Mouse (Mus musculus): Measurements from ENCODE around the gene Stk4. TPM values are rescaled to one million over a fixed set of nuclear protein-coding genes. Genes with fewer than 3 reads are reported as not detected.

Gene Stk4
- polyA plus RNA-seq (2015; fragmentation: Nextera tagmentation; extraction: Ambion mirVana): 19.0 and 19.8 TPM in 2 replicates

DNA sequence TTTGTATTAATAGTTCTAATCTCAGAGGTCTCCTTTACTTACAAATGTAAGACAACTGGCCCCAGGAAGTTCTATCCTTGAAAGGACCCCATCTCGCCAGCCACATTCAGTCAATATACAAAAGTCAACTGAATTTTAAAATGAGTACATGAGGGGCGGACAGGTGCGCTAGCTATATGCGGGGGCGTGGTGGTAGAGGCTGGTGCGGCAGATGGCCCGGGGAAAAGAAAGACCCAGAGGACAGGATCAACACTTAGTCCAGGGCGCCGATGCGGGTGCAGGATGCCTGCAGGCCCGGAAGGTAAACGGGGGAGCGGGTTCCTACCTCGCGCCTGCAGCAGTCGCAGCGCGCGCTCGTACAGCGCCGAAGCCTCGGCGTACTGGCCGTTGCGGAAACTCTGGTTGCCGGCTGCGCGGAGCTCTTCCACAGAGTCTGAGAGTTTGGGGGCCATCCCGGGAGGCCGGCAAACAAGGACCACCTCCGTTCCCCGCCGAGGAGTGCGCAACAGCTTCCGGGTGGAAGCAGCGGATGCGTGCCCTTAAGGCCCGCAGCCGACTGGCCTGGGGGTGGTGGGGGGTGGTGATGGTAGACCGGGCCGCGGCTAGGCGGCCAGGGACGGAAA is at the start of gene Stk4:
Gene Stk4 (plus strand): TSS at position 181 of the 623 bp plus-strand sequence.
- peaks cover 35% of the 10 kb centered on the region for H3K4me1 ChIP-seq
- peaks cover 16% of the 10 kb centered on the region for H3K36me3 ChIP-seq
- no peaks in the 10 kb centered on the region for H3K9me3 ChIP-seq
- under 1% methylated on average over 45 of the region's 45 CpGs for WGBS
- H3K27me3 ChIP-seq: no peaks in the 10 kb centered on the region
- ATAC-seq (ENCODE audit: insufficient number of reproducible peaks, insufficient read depth, low FRiP score, low TSS enrichment, low read depth): peak; percentile 11; the same call in 1 of the 2 replicates
- H3K27ac ChIP-seq: peak within 1 kb of the TSS; percentile 88
- H3K4me2 ChIP-seq: peak within 1 kb of the TSS; percentile 89
- H3K9ac ChIP-seq: peak within 1 kb of the TSS; percentile 93
- H3K4me3 ChIP-seq: peak within 1 kb of the TSS; percentile 95

DNA sequence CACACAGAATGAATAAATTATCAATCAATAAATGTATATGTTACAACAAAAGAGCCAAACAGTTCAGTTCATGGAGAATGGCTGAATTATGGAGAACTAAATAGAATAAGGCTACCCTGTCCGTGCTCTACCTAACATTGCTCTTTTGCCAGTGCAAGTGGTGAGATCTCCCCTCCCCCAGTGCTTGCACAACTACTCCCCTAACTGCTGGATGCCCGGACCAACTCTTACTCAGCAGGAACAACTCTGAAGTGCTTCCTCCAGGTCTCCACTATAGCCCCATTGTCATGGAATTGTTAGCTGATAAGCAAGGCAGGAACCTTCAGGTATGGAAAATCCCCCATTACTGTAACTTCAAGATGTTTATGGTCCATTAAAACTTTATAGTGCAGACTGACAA is 48.0 kb upstream of the Stk4 start:
- Histone ChIP-seq H3K27ac (no peak overlapping the region), H3K4me2 (no peak overlapping the region), H3K4me3 (no peak overlapping the region), H3K9ac (no peak overlapping the region), H3K4me1 (no peaks in the 10 kb centered on the region), H3K27me3 (no peaks in the 10 kb centered on the region), H3K36me3 (peaks cover 30% of the 10 kb centered on the region), H3K9me3 (no peaks in the 10 kb centered on the region)
- 54% methylated on average over 2 of the region's 2 CpGs for WGBS
- ATAC-seq (ENCODE audit: insufficient number of reproducible peaks, insufficient read depth, low FRiP score, low TSS enrichment, low read depth): no peak

DNA sequence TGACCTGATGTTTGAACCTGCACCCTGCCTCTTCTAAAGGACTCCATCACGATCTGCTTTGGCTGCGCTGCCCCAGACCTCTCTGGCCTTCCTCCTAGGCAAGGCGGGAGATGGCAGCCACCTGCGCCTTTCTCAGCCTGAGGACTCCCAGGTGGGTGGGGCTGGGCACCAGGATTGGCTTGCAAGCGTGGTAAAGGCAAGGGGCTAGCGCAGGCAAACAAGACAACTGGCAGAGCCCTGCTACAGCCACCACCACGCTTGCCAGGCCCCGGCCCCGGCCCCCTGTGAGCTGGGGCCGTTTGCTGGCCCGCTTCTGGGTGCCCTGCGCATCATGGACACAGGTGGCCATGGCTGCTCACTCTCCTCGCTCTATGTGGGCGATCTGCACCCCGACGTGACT is 45.0 kb upstream of the Stk4 start, which contains the start of gene Pabpc1l:
Gene Pabpc1l (plus strand): TSS at position 301 of the 400 bp plus-strand sequence.
- Histone ChIP-seq H3K4me3 (no peak within 1 kb of the TSS), H3K9ac (no peak within 1 kb of the TSS), H3K36me3 (peaks cover 1% of the 10 kb centered on the region; the same call in 1 of the 2 replicates), H3K27me3 (no peaks in the 10 kb centered on the region), H3K4me1 (peaks cover 8% of the 10 kb centered on the region; the same call in 1 of the 2 replicates), H3K9me3 (no peaks in the 10 kb centered on the region), H3K4me2 (no peak within 1 kb of the TSS), H3K27ac (no peak within 1 kb of the TSS)
- no peak for ATAC-seq (ENCODE audit: insufficient number of reproducible peaks, insufficient read depth, low FRiP score, low TSS enrichment, low read depth)
- WGBS: 84% methylated on average over 16 of the region's 16 CpGs

DNA sequence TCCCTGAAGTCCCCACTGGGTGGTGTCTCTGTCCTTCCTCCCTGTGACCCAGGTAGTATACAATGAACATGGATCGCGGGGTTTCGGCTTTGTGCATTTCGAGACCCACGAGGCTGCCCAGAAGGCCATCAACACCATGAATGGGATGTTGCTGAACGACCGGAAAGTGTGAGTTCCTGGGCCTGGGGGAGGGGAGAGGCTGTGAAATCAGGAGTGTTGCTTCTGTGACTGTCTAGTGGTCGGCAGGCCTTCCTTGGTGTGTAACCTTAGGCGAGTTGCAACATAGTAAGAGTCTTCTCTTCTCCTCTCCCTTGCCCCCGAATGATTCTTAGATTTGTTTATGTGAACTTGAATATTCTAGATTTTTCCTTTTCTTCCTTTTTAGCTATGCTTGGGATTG is 39.0 kb upstream of the Stk4 start:
- Histone ChIP-seq H3K27ac (no peak overlapping the region), H3K4me2 (no peak overlapping the region), H3K27me3 (no peaks in the 10 kb centered on the region), H3K4me3 (no peak overlapping the region), H3K9ac (no peak overlapping the region), H3K9me3 (0 out of 2 replicates have a peak, but pooled peaks cover 3% of the 10 kb centered on the region), H3K36me3 (no peaks in the 10 kb centered on the region), H3K4me1 (peaks cover 8% of the 10 kb centered on the region; the same call in 1 of the 2 replicates)
- 74% methylated on average over 10 of the region's 10 CpGs for WGBS
- no peak for ATAC-seq (ENCODE audit: insufficient number of reproducible peaks, insufficient read depth, low FRiP score, low TSS enrichment, low read depth)

DNA sequence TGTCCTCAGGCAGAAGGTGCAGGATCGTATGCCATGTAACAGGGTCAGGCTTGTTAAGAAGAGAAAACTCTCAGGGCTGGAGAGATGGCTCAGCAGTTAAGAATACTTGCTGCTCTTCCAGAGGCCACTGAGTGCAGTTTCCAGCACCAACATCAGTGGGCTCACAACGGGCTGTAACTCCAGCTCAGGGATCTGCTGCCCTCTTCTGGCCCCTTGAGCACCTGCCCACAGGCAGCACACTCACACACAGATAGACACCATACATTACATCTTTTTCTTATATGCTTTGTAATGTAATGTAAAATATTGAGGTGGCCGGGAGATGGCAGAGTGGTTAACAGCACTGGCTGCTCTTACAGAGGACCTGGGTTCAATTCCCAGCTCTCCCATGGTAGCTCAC is 37.1 kb upstream of the Stk4 start:
- Histone ChIP-seq H3K4me2 (no peak overlapping the region), H3K9me3 (0 out of 2 replicates have a peak, but pooled peaks cover 3% of the 10 kb centered on the region), H3K27ac (no peak overlapping the region), H3K9ac (no peak overlapping the region), H3K36me3 (no peaks in the 10 kb centered on the region), H3K4me1 (peaks cover 8% of the 10 kb centered on the region), H3K4me3 (no peak overlapping the region), H3K27me3 (no peaks in the 10 kb centered on the region)
- 92% methylated on average over 3 of the region's 3 CpGs for WGBS
- ATAC-seq (ENCODE audit: insufficient number of reproducible peaks, insufficient read depth, low FRiP score, low TSS enrichment, low read depth): no peak

DNA sequence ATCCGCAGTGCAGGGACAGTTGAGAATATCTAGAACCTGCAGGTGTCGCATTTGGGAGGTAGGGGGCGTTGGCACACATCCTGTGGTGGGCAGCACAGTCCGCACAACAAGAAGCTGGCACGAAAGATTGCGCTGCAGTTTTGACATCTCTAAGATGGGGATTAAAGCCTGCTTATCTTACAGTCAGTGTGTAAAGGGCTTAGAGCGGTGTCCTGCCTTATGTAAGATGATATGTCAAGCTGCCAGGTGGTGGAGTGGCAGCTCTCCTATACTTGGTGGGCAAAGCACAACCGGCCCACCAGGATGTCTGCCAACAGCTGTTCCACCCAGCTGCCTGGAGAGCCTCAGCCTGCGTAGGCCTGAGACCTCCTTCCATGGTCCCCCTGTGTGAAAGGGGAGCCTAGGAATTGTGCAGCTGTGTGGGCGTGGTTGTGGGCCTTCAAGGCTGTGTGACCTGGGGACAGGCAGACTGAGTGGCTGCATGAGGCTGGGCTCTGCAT is 33.6 kb upstream of the Stk4 start:
- Histone ChIP-seq H3K4me1 (peaks cover 6% of the 10 kb centered on the region; the same call in 1 of the 2 replicates), H3K27me3 (no peaks in the 10 kb centered on the region), H3K4me2 (no peak overlapping the region), H3K27ac (no peak overlapping the region), H3K4me3 (no peak overlapping the region), H3K9ac (no peak overlapping the region), H3K36me3 (no peaks in the 10 kb centered on the region), H3K9me3 (0 out of 2 replicates have a peak, but pooled peaks cover 3% of the 10 kb centered on the region)
- ATAC-seq (ENCODE audit: insufficient number of reproducible peaks, insufficient read depth, low FRiP score, low TSS enrichment, low read depth): peak; percentile 38; the same call in 1 of the 2 replicates
- 45% methylated on average over 10 of the region's 10 CpGs for WGBS

DNA sequence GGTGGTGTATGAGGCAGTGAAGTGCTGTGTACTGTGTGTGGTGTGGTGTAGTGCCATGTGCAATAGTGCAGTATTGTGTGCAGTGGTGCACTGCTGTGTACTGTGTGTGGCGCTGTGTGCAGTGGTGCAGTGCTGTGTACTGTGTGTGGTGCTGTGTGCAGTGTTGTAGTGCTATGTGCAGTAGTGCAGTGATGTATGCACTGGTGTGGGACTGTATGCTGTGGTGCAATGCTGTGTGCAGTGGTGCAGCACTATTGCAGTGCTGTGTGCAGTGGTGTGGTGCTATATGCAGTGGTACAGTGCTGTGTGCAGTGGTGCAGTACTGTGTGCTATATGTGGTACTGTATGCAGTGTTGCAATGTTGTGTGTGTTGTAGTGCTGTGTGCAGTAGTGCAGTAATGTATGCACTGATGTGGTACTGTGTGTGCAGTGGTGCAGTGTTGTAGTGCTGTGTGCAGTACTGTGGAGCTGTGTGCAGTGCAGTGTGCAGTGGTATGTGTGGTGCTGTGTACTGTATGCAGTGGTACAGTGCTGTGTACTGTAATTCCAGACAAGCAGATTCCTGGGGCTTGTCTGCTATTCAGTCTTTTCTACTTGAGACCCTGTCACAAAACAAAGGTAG is 31.6 kb upstream of the Stk4 start:
- WGBS: 80% methylated on average over 1 of the region's 1 CpGs
- no peaks in the 10 kb centered on the region for H3K36me3 ChIP-seq
- no peaks in the 10 kb centered on the region for H3K9me3 ChIP-seq
- H3K9ac ChIP-seq: no peak overlapping the region
- no peak overlapping the region for H3K27ac ChIP-seq
- H3K27me3 ChIP-seq: no peaks in the 10 kb centered on the region
- peaks cover 6% of the 10 kb centered on the region; the same call in 1 of the 2 replicates for H3K4me1 ChIP-seq
- no peak overlapping the region for H3K4me3 ChIP-seq
- peak; percentile 54; the same call in 1 of the 2 replicates for ATAC-seq (ENCODE audit: insufficient number of reproducible peaks, insufficient read depth, low FRiP score, low TSS enrichment, low read depth)
- H3K4me2 ChIP-seq: no peak overlapping the region

DNA sequence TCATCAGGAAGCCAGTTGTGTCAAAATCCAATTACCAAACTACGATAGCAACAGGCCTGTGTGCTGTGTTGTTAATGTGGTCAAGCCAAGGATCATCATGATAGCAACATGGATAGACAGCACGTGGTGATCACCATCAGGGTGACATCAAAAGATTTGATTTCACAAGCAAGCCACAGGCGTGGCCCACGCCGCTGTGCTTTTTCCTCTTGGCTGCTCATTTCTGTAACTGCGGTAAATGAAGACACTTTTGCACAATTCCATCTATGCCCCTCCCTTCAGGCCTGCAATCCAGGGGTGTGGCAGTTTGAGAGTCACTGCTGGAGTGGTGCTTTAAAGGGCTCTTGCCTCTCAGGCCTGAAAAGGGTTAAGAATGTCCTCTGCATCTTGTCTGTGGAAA is 29.2 kb upstream of the Stk4 start:
- Histone ChIP-seq H3K9me3 (no peaks in the 10 kb centered on the region), H3K27me3 (no peaks in the 10 kb centered on the region), H3K27ac (no peak overlapping the region), H3K9ac (no peak overlapping the region), H3K4me1 (peaks cover 6% of the 10 kb centered on the region; the same call in 1 of the 2 replicates), H3K4me3 (no peak overlapping the region), H3K36me3 (no peaks in the 10 kb centered on the region), H3K4me2 (no peak overlapping the region)
- WGBS: 81% methylated on average over 6 of the region's 6 CpGs
- ATAC-seq (ENCODE audit: insufficient number of reproducible peaks, insufficient read depth, low FRiP score, low TSS enrichment, low read depth): no peak

DNA sequence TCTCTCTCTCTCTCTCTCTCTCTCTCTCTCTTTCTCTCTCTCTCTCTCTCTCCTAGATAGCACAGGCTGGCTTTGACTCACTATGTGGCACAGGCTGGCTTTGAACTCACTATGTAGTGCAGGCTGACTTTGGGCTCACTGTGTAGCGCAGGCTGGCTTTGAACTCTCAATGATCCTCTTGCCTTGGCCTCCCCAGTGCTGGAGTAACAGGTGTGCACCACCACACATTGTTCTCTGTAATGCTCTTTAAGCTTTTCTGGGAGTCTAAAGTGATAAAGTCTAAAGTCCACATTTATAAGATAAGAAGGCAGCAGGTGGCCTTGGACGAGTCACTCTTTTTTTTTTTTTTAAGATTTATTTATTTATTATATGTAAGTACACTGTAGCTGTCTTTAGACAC is 28.6 kb upstream of the Stk4 start:
- ATAC-seq (ENCODE audit: insufficient number of reproducible peaks, insufficient read depth, low FRiP score, low TSS enrichment, low read depth): no peak
- no peaks in the 10 kb centered on the region for H3K36me3 ChIP-seq
- peaks cover 4% of the 10 kb centered on the region; the same call in 1 of the 2 replicates for H3K4me1 ChIP-seq
- H3K9me3 ChIP-seq: no peaks in the 10 kb centered on the region
- no peaks in the 10 kb centered on the region for H3K27me3 ChIP-seq
- WGBS: 93% methylated on average over 2 of the region's 2 CpGs
- no peak overlapping the region for H3K4me2 ChIP-seq
- H3K4me3 ChIP-seq: no peak overlapping the region
- H3K9ac ChIP-seq: no peak overlapping the region
- no peak overlapping the region for H3K27ac ChIP-seq

DNA sequence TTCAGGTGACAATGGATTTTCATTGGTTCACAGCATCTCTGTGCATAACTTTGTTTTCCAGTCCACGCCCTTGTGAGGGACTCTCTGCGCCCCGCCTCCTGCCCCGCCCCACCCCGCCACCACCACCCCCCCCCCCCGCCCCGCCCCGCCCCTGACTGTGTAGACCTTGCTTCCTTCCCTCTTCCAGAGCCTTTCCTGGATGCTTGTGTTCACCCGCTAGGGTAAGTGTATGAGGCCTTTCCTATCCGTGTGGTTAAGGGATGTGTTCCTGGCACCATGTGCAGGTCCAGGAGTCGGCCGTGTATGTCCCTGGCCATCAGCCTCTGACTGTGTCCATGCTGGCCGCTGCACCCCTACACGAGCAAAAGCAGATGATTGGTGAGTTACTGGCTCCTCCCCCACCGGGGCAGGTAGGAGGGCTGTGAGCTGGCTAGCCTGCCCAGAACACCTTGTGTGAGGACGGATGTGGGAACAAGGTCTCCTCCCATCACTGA is 22.9 kb upstream of the Stk4 start:
- no peaks in the 10 kb centered on the region for H3K27me3 ChIP-seq
- peaks cover 3% of the 10 kb centered on the region; the same call in 1 of the 2 replicates for H3K4me1 ChIP-seq
- H3K36me3 ChIP-seq: peaks cover 12% of the 10 kb centered on the region
- H3K9me3 ChIP-seq: no peaks in the 10 kb centered on the region
- ATAC-seq (ENCODE audit: insufficient number of reproducible peaks, insufficient read depth, low FRiP score, low TSS enrichment, low read depth): peak; percentile 43; the same call in 1 of the 2 replicates
- H3K27ac ChIP-seq: no peak overlapping the region
- H3K9ac ChIP-seq: peak overlapping the region; percentile 52; the same call in 1 of the 2 replicates
- WGBS: 6% methylated on average over 14 of the region's 16 CpGs
- peak overlapping the region; percentile 33 for H3K4me3 ChIP-seq
- peak overlapping the region; percentile 57 for H3K4me2 ChIP-seq

DNA sequence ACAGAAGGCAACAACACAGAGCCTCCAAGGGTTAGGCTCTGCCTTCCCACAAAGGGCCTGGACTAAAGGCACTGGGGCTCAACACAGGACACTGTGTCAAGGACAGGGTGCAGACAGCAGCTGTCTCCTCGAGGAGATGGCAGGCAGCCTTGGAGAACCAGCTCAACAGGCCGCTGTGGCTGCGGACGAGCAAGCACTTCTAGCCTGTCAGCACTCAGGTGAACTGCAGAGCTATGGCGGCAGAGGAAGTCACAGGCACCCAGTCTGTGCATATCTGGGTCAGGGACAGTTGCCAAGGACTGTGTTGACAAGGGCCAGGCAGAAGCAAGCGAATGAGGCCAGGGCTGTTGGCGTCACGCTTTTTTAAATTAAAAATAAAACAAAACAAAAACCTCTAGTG is 16.4 kb upstream of the Stk4 start:
- peaks cover 71% of the 10 kb centered on the region for H3K36me3 ChIP-seq
- H3K4me3 ChIP-seq: no peak overlapping the region
- H3K4me2 ChIP-seq: no peak overlapping the region
- no peak overlapping the region for H3K27ac ChIP-seq
- no peaks in the 10 kb centered on the region for H3K27me3 ChIP-seq
- no peak for ATAC-seq (ENCODE audit: insufficient number of reproducible peaks, insufficient read depth, low FRiP score, low TSS enrichment, low read depth)
- no peaks in the 10 kb centered on the region for H3K9me3 ChIP-seq
- no peaks in the 10 kb centered on the region for H3K4me1 ChIP-seq
- 90% methylated on average over 8 of the region's 8 CpGs for WGBS
- H3K9ac ChIP-seq: no peak overlapping the region
